Mouse (Mus musculus) limb, embryonic 11.5 days (tissue): ENCODE results near the gene Steap3. TPM values are rescaled to one million over a fixed set of nuclear protein-coding genes. Genes with fewer than 3 reads are reported as not detected.

Source experiments
- ATAC-seq: fragments of 200-750 bp; cut with Nextera tagmentation; 2 replicates; pipeline ENCODE4 v1.8.0; 2017; ENCODE audit warnings: low read depth; ENCODE audit not compliant: insufficient number of reproducible peaks, low FRiP score, low TSS enrichment
- DNase-seq: peaks from one replicate; pipeline ENCODE4 v3.0.0-alpha.2; 2015; ENCODE audit warnings: low spot score
- H3K27ac ChIP-seq: fragments of 300-500 bp; sonication (generic); replicated peaks from 2 replicates; pipeline ENCODE4 v1.5.1; 2014; ENCODE audit warnings: low read depth, mild to moderate bottlenecking, low read length
- H3K27me3 ChIP-seq: fragments of 300-500 bp; sonication (generic); 2 replicates; pipeline ENCODE4 v1.6.1; 2014; ENCODE audit warnings: mild to moderate bottlenecking, low read length, mixed read lengths; ENCODE audit not compliant: control insufficient read depth, insufficient read depth
- H3K36me3 ChIP-seq: fragments of 300-500 bp; sonication (generic); 2 replicates; pipeline ENCODE4 v1.6.1; 2014; ENCODE audit warnings: mild to moderate bottlenecking, low read length, moderate library complexity, mixed read lengths; ENCODE audit not compliant: control insufficient read depth, insufficient read depth
- H3K4me1 ChIP-seq: fragments of 300-500 bp; sonication (generic); 2 replicates; pipeline ENCODE4 v1.6.1; 2014; ENCODE audit warnings: low read length, mixed read lengths; ENCODE audit not compliant: control insufficient read depth, insufficient read depth
- H3K4me2 ChIP-seq: fragments of 300-500 bp; sonication (generic); 2 replicates; pipeline ENCODE4 v1.6.1; 2014; ENCODE audit warnings: low read depth, mild to moderate bottlenecking, moderate library complexity; ENCODE audit not compliant: severe bottlenecking
- H3K4me3 ChIP-seq: fragments of 300-500 bp; sonication (generic); 2 replicates; pipeline ENCODE4 v1.5.1; 2014; ENCODE audit warnings: low read depth, low read length
- H3K9ac ChIP-seq: fragments of 300-500 bp; sonication (generic); 2 replicates; pipeline ENCODE4 v1.6.1; 2014; ENCODE audit warnings: mild to moderate bottlenecking, low read length
- H3K9me3 ChIP-seq: fragments of 300-500 bp; sonication (generic); 2 replicates; pipeline ENCODE4 v1.6.1; 2016; ENCODE audit warnings: low read length; ENCODE audit not compliant: control insufficient read depth
- WGBS: fragments of 180-500 bp; shearing (Covaris S2); extraction: QIAGEN DNeasy Blood & Tissue Kit; methylation state at CpG from one replicate; pipeline ENCODE4 v1.1.7; 2014; 5-methylcytosine and 5-hydroxymethylcytosine counted together
- polyA plus RNA-seq: library from polyadenylated mRNA; unstranded; fragments of >200 nt; fragmentation: Nextera tagmentation; extraction: Ambion mirVana; gene quantifications from 2 replicates; pipeline ENCODE4 v1.2.1, GENCODE M21; 2014

Gene Steap3
- polyA plus RNA-seq, 1 experiment from 2014 or later: 2.9 TPM

GRCm38 (mm10) chr1:120190946-120191345 is 81.6 kb downstream of the Steap3 start:
- no peak overlapping the region for H3K27ac ChIP-seq
- H3K9me3 ChIP-seq: no peaks in the 10 kb centered on the region
- no peak for ATAC-seq
- WGBS: 85% methylated on average over 6 of the region's 6 CpGs
- H3K4me3 ChIP-seq: no peak overlapping the region
- H3K4me1 ChIP-seq: no peaks in the 10 kb centered on the region
- H3K4me2 ChIP-seq: no peak overlapping the region
- no peak for DNase-seq
- no peak overlapping the region for H3K9ac ChIP-seq
- no peaks in the 10 kb centered on the region for H3K27me3 ChIP-seq
- H3K36me3 ChIP-seq: no peaks in the 10 kb centered on the region

GRCm38 (mm10) chr1:120190300-120190699 is 82.2 kb downstream of the Steap3 start:
- no peaks in the 10 kb centered on the region for H3K9me3 ChIP-seq
- 96% methylated on average over 2 of the region's 2 CpGs for WGBS
- no peaks in the 10 kb centered on the region for H3K4me1 ChIP-seq
- no peak overlapping the region for H3K4me2 ChIP-seq
- H3K36me3 ChIP-seq: no peaks in the 10 kb centered on the region
- H3K27me3 ChIP-seq: no peaks in the 10 kb centered on the region
- no peak for DNase-seq
- H3K9ac ChIP-seq: no peak overlapping the region
- ATAC-seq: no peak
- H3K4me3 ChIP-seq: no peak overlapping the region
- H3K27ac ChIP-seq: no peak overlapping the region

- Histone ChIP-seq H3K36me3 (no peaks in the 10 kb centered on the region), H3K4me3 (no peak overlapping the region), H3K27ac (no peak overlapping the region), H3K4me2 (no peak overlapping the region), H3K27me3 (no peaks in the 10 kb centered on the region), H3K4me1 (no peaks in the 10 kb centered on the region), H3K9me3 (no peaks in the 10 kb centered on the region), H3K9ac (no peak overlapping the region)
- ATAC-seq (no peak), DNase-seq (no peak)
- WGBS: 89% methylated on average over 6 of the region's 6 CpGs
These were observed 83.3 kb downstream of the Steap3 start for GRCm38 (mm10) chr1:120189206-120189605.

- no peaks in the 10 kb centered on the region for H3K27me3 ChIP-seq
- H3K4me3 ChIP-seq: no peak overlapping the region
- H3K4me2 ChIP-seq: no peak overlapping the region
- H3K9ac ChIP-seq: no peak overlapping the region
- no peak overlapping the region for H3K27ac ChIP-seq
- DNase-seq (no peak), ATAC-seq (no peak)
- H3K36me3 ChIP-seq: no peaks in the 10 kb centered on the region
- no peaks in the 10 kb centered on the region for H3K4me1 ChIP-seq
- 76% methylated on average over 7 of the region's 7 CpGs for WGBS
- H3K9me3 ChIP-seq: no peaks in the 10 kb centered on the region
These were observed 85.4 kb downstream of the Steap3 start for GRCm38 (mm10) chr1:120187059-120187458.

- 62% methylated on average over 9 of the region's 9 CpGs for WGBS
- H3K4me1 ChIP-seq: no peaks in the 10 kb centered on the region
- no peak overlapping the region for H3K27ac ChIP-seq
- no peak overlapping the region for H3K4me3 ChIP-seq
- ATAC-seq (no peak), DNase-seq (no peak)
- H3K9ac ChIP-seq: no peak overlapping the region
- H3K9me3 ChIP-seq: no peaks in the 10 kb centered on the region
- H3K4me2 ChIP-seq: no peak overlapping the region
- no peaks in the 10 kb centered on the region for H3K36me3 ChIP-seq
- H3K27me3 ChIP-seq: no peaks in the 10 kb centered on the region
These were observed 85.8 kb downstream of the Steap3 start for GRCm38 (mm10) chr1:120186655-120187054.

GRCm38 (mm10) chr1:120186204-120186603 is 86.3 kb downstream of the Steap3 start:
- Histone ChIP-seq H3K4me1 (no peaks in the 10 kb centered on the region), H3K9ac (no peak overlapping the region), H3K36me3 (no peaks in the 10 kb centered on the region), H3K4me3 (no peak overlapping the region), H3K9me3 (no peaks in the 10 kb centered on the region), H3K4me2 (no peak overlapping the region), H3K27me3 (no peaks in the 10 kb centered on the region), H3K27ac (no peak overlapping the region)
- no peak for ATAC-seq
- DNase-seq: no peak
- 70% methylated on average over 6 of the region's 6 CpGs for WGBS

GRCm38 (mm10) chr1:120177141-120177540 is 95.4 kb downstream of the Steap3 start:
- Histone ChIP-seq H3K4me1 (peaks cover 6% of the 10 kb centered on the region), H3K9ac (no peak overlapping the region), H3K9me3 (no peaks in the 10 kb centered on the region), H3K36me3 (no peaks in the 10 kb centered on the region), H3K4me2 (no peak overlapping the region), H3K27me3 (no peaks in the 10 kb centered on the region), H3K27ac (no peak overlapping the region), H3K4me3 (no peak overlapping the region)
- ATAC-seq (no peak), DNase-seq (no peak)
- WGBS: 90% methylated on average over 8 of the region's 8 CpGs

- Histone ChIP-seq H3K36me3 (no peaks in the 10 kb centered on the region), H3K27ac (no peak overlapping the region), H3K27me3 (no peaks in the 10 kb centered on the region), H3K9me3 (no peaks in the 10 kb centered on the region), H3K4me3 (no peak overlapping the region), H3K4me1 (peaks cover 6% of the 10 kb centered on the region), H3K9ac (no peak overlapping the region), H3K4me2 (no peak overlapping the region)
- WGBS: 13% methylated on average over 14 of the region's 14 CpGs
- DNase-seq (no peak), ATAC-seq (no peak)
These were observed 96.2 kb downstream of the Steap3 start for GRCm38 (mm10) chr1:120176313-120176712.

GRCm38 (mm10) chr1:120174991-120175390 is 97.5 kb downstream of the Steap3 start:
- Histone ChIP-seq H3K27ac (no peak overlapping the region), H3K9me3 (no peaks in the 10 kb centered on the region), H3K36me3 (no peaks in the 10 kb centered on the region), H3K4me3 (no peak overlapping the region), H3K4me2 (no peak overlapping the region), H3K9ac (no peak overlapping the region), H3K27me3 (no peaks in the 10 kb centered on the region), H3K4me1 (peaks cover 6% of the 10 kb centered on the region)
- ATAC-seq: no peak
- no peak for DNase-seq
- 87% methylated on average over 4 of the region's 4 CpGs for WGBS
